17 mouse cellular contexts compared by ENCODE assay signal in genomic region chr11:58183579-58183978, GRCm38 (mm10). TPM values are rescaled to one million over a fixed set of nuclear protein-coding genes. Genes with fewer than 3 reads are reported as not detected.
DNase-seq lines count a peak whose midpoint lies in the region; ATAC-seq and TF ChIP-seq lines count a peak whose summit lies in the region.
"Had no signal": no experiment of that assay in that cellular context is flagged by ENCODE, and none has a peak within 500 bp of the region (broad histone marks: within the 10 kb centered on the region; RNA-seq: fewer than 3 reads in every experiment).

No protein-coding gene starts in this region.

- H3K79me2 ChIP-seq in liver, adult 2 months (ENCODE audit: control insufficient read depth, insufficient read depth, low read length): no peaks in the 10 kb centered on the region

- H3K4me2 ChIP-seq in liver, embryonic 12.5 days: no peak overlapping the region
- H3K4me2 ChIP-seq: lung, embryonic 15.5 days; neural tube, embryonic 15.5 days had no signal

- H3K27ac ChIP-seq in liver, adult 2 months (replicated peaks; ENCODE audit: insufficient read depth, low read depth, low read length): peak overlapping the region; percentile 71
- no peak overlapping the region for H3K27ac ChIP-seq in liver, embryonic 12.5 days
- H3K27ac ChIP-seq: embryonic facial prominence, embryonic 10.5 days; hindbrain, postnatal 0 days; limb, embryonic 10.5 days; lung, embryonic 15.5 days; neural tube, embryonic 15.5 days had no signal

- no peak for TF ChIP-seq POLR2A in liver, adult 2 months (IDR thresholded peaks at IDR 0.05; ENCODE audit: extremely low read depth, insufficient read depth, low read length)

- no peaks in the 10 kb centered on the region; the same call in 1 of the 2 replicates for H3K36me3 ChIP-seq in liver, adult 2 months (ENCODE audit: control insufficient read depth, insufficient read depth, low read length)
- H3K36me3 ChIP-seq in liver, embryonic 12.5 days: peaks cover 22% of the 10 kb centered on the region
- H3K36me3 ChIP-seq in megakaryocyte, embryonic 14.5 days (replicated peaks; ENCODE audit: low read length): peaks cover 20% of the 10 kb centered on the region

- no peak for ATAC-seq in liver, embryonic 12.5 days
- ATAC-seq in activated CD4-positive, CD25-positive, alpha-beta regulatory T cell, adult 4 months: peak; percentile 79
- ATAC-seq: hindbrain, postnatal 0 days; midbrain, embryonic 16.5 days had no signal

- peak overlapping the region; percentile 45 for H3K4me3 ChIP-seq in liver, adult 2 months (ENCODE audit: insufficient read depth, low read depth, low read length)
- no peak overlapping the region for H3K4me3 ChIP-seq in liver, embryonic 12.5 days
- peak overlapping the region; percentile 69 for H3K4me3 ChIP-seq in megakaryocyte, embryonic 14.5 days (replicated peaks)
- H3K4me3 ChIP-seq: embryonic facial prominence, embryonic 10.5 days; limb, embryonic 10.5 days; lung, embryonic 15.5 days; neural tube, embryonic 15.5 days had no signal

- peaks cover 10% of the 10 kb centered on the region for H3K4me1 ChIP-seq in liver, adult 2 months (ENCODE audit: control insufficient read depth, insufficient read depth, low read length)
- 0 out of 2 replicates have a peak, but pooled peaks cover 4% of the 10 kb centered on the region for H3K4me1 ChIP-seq in liver, embryonic 12.5 days
- peaks cover 64% of the 10 kb centered on the region for H3K4me1 ChIP-seq in megakaryocyte, embryonic 14.5 days
- H3K4me1 ChIP-seq: limb, embryonic 10.5 days; lung, embryonic 15.5 days; neural tube, embryonic 15.5 days had no signal

- H3K27me3 ChIP-seq in liver, adult 2 months (ENCODE audit: control insufficient read depth, insufficient read depth, low read length): no peaks in the 10 kb centered on the region
- no peaks in the 10 kb centered on the region; the same call in 1 of the 2 replicates for H3K27me3 ChIP-seq in liver, embryonic 12.5 days (replicated peaks)
- H3K27me3 ChIP-seq in megakaryocyte, embryonic 14.5 days (replicated peaks): no peaks in the 10 kb centered on the region
- H3K27me3 ChIP-seq: lung, embryonic 15.5 days; neural tube, embryonic 15.5 days had no signal

- TF ChIP-seq CTCF in liver, adult 2 months (IDR thresholded peaks at IDR 0.05; ENCODE audit: low read depth, low read length): no peak

- 6% methylated on average over 3 of the region's 3 CpGs for WGBS in liver, adult 2 months
- WGBS in liver, embryonic 12.5 days (ENCODE audit: insufficient replicate concordance): 88% methylated on average over 3 of the region's 3 CpGs

- DNase-seq in liver, adult 2 months (ENCODE audit: extremely low read depth, low read depth, low spot score): peak; percentile 54
- DNase-seq in B cell, adult 2 months: peak; percentile 56 to 57
- no peak for DNase-seq in testis, postnatal 10 days (ENCODE audit: low spot score)
- DNase-seq in cerebellum, postnatal 14 days: no peak
- no peak for DNase-seq in layer of hippocampus, adult 9-10 months (ENCODE audit: low spot score)
- DNase-seq: cerebellum, adult 18-20 months; kidney, postnatal 10 days; layer of hippocampus, postnatal 36 days had no signal

- H3K9me3 ChIP-seq in liver, embryonic 12.5 days (replicated peaks): no peaks in the 10 kb centered on the region
- H3K9me3 ChIP-seq in megakaryocyte, embryonic 14.5 days: no peaks in the 10 kb centered on the region
- H3K9me3 ChIP-seq: embryonic facial prominence, embryonic 10.5 days; limb, embryonic 10.5 days; lung, embryonic 15.5 days; neural tube, embryonic 15.5 days had no signal

- peak overlapping the region; percentile 67 for H3K9ac ChIP-seq in liver, adult 2 months (ENCODE audit: low read depth, low read length)
- no peak overlapping the region for H3K9ac ChIP-seq in liver, embryonic 12.5 days
- H3K9ac ChIP-seq: lung, embryonic 15.5 days; neural tube, embryonic 15.5 days had no signal

RNA-seq across cellular contexts. Expression of gene Mrpl22, which starts 12.1 kb away (rescaled TPM):
- total RNA-seq in liver, adult 2 months (2014; rRNA removed): 34.5 and 41.1 TPM in 2 replicates
- 57.1 and 63.4 TPM in 2 replicates for polyA plus RNA-seq in liver, adult 2 months (2012; rRNA removed)
- polyA plus RNA-seq in liver, embryonic 12.5 days (2016; fragmentation: Nextera tagmentation; extraction: Ambion mirVana): 129 and 137 TPM in 2 replicates
- polyA plus RNA-seq in activated CD4-positive, CD25-positive, alpha-beta regulatory T cell, adult 4 months (2017; shearing (Covaris generic)): 10 to 100 TPM; 63.7 to 66.7 TPM
- 13.3 and 15.7 TPM in 2 replicates for polyA plus RNA-seq in megakaryocyte, embryonic 14.5 days (2012; ENCODE audit: insufficient read depth, low replicate concordance)

RNA-seq across cellular contexts. Expression of gene Gemin5, which starts 15.2 kb away (rescaled TPM):
- 4.8 and 5.1 TPM in 2 replicates for total RNA-seq in liver, adult 2 months (2014; rRNA removed)
- 2.5 and 3.5 TPM in 2 replicates for polyA plus RNA-seq in liver, adult 2 months (2012; rRNA removed)
- 25.4 and 26.0 TPM in 2 replicates for polyA plus RNA-seq in liver, embryonic 12.5 days (2016; fragmentation: Nextera tagmentation; extraction: Ambion mirVana)
- 1 to 10 TPM; 4.9 to 6.3 TPM for polyA plus RNA-seq in activated CD4-positive, CD25-positive, alpha-beta regulatory T cell, adult 4 months (2017; shearing (Covaris generic))
- polyA plus RNA-seq in megakaryocyte, embryonic 14.5 days (2012; ENCODE audit: insufficient read depth, low replicate concordance): 1.3 and 2.7 TPM in 2 replicates

RNA-seq across cellular contexts. Expression of gene Igtp, which starts 15.8 kb away (rescaled TPM):
- total RNA-seq in liver, adult 2 months (2014; rRNA removed): 32.5 and 33.0 TPM in 2 replicates
- polyA plus RNA-seq in liver, adult 2 months (2012; rRNA removed): 46.1 and 52.9 TPM in 2 replicates
- 6.3 and 6.4 TPM in 2 replicates for polyA plus RNA-seq in liver, embryonic 12.5 days (2016; fragmentation: Nextera tagmentation; extraction: Ambion mirVana)
- 100 to 1,000 TPM; 396 to 413 TPM for polyA plus RNA-seq in activated CD4-positive, CD25-positive, alpha-beta regulatory T cell, adult 4 months (2017; shearing (Covaris generic))
- 15.1 and 23.5 TPM in 2 replicates for polyA plus RNA-seq in megakaryocyte, embryonic 14.5 days (2012; ENCODE audit: insufficient read depth, low replicate concordance)

RNA-seq across cellular contexts. Expression of gene Irgm2, which starts 15.8 kb away (rescaled TPM):
- total RNA-seq in liver, adult 2 months (2014; rRNA removed): 21.8 and 23.9 TPM in 2 replicates
- polyA plus RNA-seq in liver, adult 2 months (2012; rRNA removed): 29.6 and 40.8 TPM in 2 replicates
- 2.9 and 3.0 TPM in 2 replicates for polyA plus RNA-seq in liver, embryonic 12.5 days (2016; fragmentation: Nextera tagmentation; extraction: Ambion mirVana)
- polyA plus RNA-seq in activated CD4-positive, CD25-positive, alpha-beta regulatory T cell, adult 4 months (2017; shearing (Covaris generic)): 10 to 100 TPM; 52.8 to 55.5 TPM
- 0.48 and 2.1 TPM in 2 replicates for polyA plus RNA-seq in megakaryocyte, embryonic 14.5 days (2012; ENCODE audit: insufficient read depth, low replicate concordance)

Comparison
In these comparisons a context has a peak if more than half of its experiments do, and no peak if none do; other contexts are left out.
1. DNase-seq: peak in liver, adult 2 months (single experiment) and B cell, adult 2 months (2 of 2); none in testis, postnatal 10 days (single experiment), cerebellum, postnatal 14 days (0 of 2) and layer of hippocampus, adult 9-10 months (single experiment).